Mouse (Mus musculus) layer of hippocampus, postnatal 14 days (tissue): ENCODE measurements around the gene Decr2. TPM values are rescaled to one million over a fixed set of nuclear protein-coding genes. Genes with fewer than 3 reads are reported as not detected.
"Not testable (repeated sequence)": the region's sequence is repeated elsewhere in the genome, so short reads cannot be mapped to it uniquely, and the experiment has no call there.

Experiments used
- DNase-seq, 2 experiments: peaks; one replicate each; pipeline ENCODE4 v3.0.0; 2021 to 2022; ENCODE audit warnings: low spot score in 2 of 2, mixed read lengths in 1 of 2
- total RNA-seq, 2 experiments: library from RNA; stranded (reverse); gene quantifications; 2 replicates each; pipeline ENCODE4 v1.2.3; 2021

The Decr2 gene
- total RNA-seq, 2 experiments from 2014 or later: 23.6 to 24.2 TPM

- no peak for DNase-seq
These were observed 23.6 kb downstream of the Decr2 start for GRCm38 (mm10) chr17:26066488-26067020.

GRCm38 (mm10) chr17:26064916-26065315 is 25.2 kb downstream of the Decr2 start:
- no peak for DNase-seq

- no peak for DNase-seq
These were observed 32.2 kb downstream of the Decr2 start for GRCm38 (mm10) chr17:26057787-26058567.

- DNase-seq: no peak
These were observed 32.9 kb downstream of the Decr2 start for GRCm38 (mm10) chr17:26057278-26057677.

GRCm38 (mm10) chr17:26055164-26055563 is 35.0 kb downstream of the Decr2 start:
- no peak for DNase-seq

- DNase-seq: no peak
These were observed 35.8 kb downstream of the Decr2 start for GRCm38 (mm10) chr17:26054133-26054845.

- no peak for DNase-seq
These were observed 37.4 kb downstream of the Decr2 start for GRCm38 (mm10) chr17:26052706-26053105.

GRCm38 (mm10) chr17:26052074-26052473 is 38.1 kb downstream of the Decr2 start:
- DNase-seq: no peak

- DNase-seq: no peak
These were observed 42.0 kb downstream of the Decr2 start for GRCm38 (mm10) chr17:26048118-26048517.

GRCm38 (mm10) chr17:26046253-26046997 is 43.7 kb downstream of the Decr2 start:
- DNase-seq: peak; percentile 52 to 55

GRCm38 (mm10) chr17:26045285-26045684 is 44.9 kb downstream of the Decr2 start:
- DNase-seq: no peak

- DNase-seq: peak; percentile 74 to 87
These were observed 46.9 kb downstream of the Decr2 start for GRCm38 (mm10) chr17:26043249-26043636.

- DNase-seq: peak; percentile 37 to 43
These were observed 47.4 kb downstream of the Decr2 start for GRCm38 (mm10) chr17:26042599-26043248.

- DNase-seq: peak; percentile 36 to 57
These were observed 48.9 kb downstream of the Decr2 start for GRCm38 (mm10) chr17:26041111-26041802.

GRCm38 (mm10) chr17:26040711-26041110 is 49.4 kb downstream of the Decr2 start:
- DNase-seq: not testable (repeated sequence)

- no peak for DNase-seq
These were observed 58.1 kb downstream of the Decr2 start for GRCm38 (mm10) chr17:26032037-26032436.

- DNase-seq: peak in 1 of 2 experiments; percentile 45
These were observed 58.6 kb downstream of the Decr2 start for GRCm38 (mm10) chr17:26031583-26031982.
